Comparison of ENCODE assay signal across 8 mouse cellular contexts in the genomic region with DNA sequence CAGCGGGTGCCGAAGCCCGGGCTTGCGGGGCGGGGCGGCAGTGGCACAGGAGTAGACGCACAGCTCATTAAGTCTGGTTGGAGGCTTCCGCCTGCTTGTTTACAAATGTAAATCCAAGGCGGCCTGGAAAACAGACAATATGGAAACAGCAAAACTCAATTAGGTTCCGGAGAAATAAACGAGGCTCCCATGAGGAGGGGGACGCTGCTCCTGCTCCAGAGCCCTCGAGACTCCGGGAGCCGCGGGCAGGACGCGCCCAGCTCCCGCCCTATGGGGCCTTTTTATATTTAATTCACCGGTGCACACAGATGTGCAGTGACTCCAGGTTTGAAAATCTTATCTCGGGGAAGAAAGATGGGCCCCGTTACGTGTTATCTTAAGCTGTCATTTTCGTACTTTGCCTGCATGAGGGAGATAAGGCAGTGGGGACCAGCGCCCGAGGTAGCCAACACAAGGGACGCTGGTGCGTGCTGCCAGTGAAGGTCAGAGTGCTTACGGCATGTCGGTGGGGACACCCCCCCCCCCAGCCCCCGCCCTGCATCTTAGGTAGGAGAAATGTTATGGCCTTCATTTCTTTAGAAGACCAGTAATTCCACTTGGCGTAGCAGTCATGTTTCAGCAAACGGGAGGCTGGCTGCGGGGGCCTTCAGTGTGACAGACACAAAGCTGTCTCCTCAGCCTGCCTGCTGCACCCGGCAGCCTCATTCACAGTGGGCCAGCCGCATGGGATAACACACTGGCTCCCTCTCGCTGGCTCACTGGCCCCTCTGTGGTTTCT.
DNase-seq lines count a peak whose midpoint lies in the region; ATAC-seq lines count a peak whose summit lies in the region.
"Had no signal": no experiment of that assay in that cellular context is flagged by ENCODE, and none has a peak within 500 bp of the region (broad histone marks: within the 10 kb centered on the region; RNA-seq: fewer than 3 reads in every experiment).

No protein-coding gene starts in this region.

- 26% methylated on average over 37 of the region's 37 CpGs for WGBS in forebrain, embryonic 15.5 days
- 36% methylated on average over 37 of the region's 37 CpGs for WGBS in liver, embryonic 11.5 days
- WGBS in neural tube, embryonic 15.5 days, result 28% methylated on average over 37 of the region's 37 CpGs

- H3K9ac ChIP-seq in forebrain, embryonic 15.5 days (replicated peaks), result 0 out of 2 replicates have a peak overlapping the region, but pooled peaks have one; percentile 1
- no peak overlapping the region for H3K9ac ChIP-seq in liver, embryonic 11.5 days (ENCODE audit: low read depth, low read length)
- H3K9ac ChIP-seq in neural tube, embryonic 15.5 days (replicated peaks), result 0 out of 2 replicates have a peak overlapping the region, but pooled peaks have one; percentile 2

- ATAC-seq in forebrain, embryonic 15.5 days (replicated peaks), result 0 out of 2 replicates have a peak, but pooled peaks have one; percentile 39
- peak; percentile 77 for ATAC-seq in liver, embryonic 11.5 days (replicated peaks; ENCODE audit: low FRiP score)
- 0 out of 2 replicates have a peak, but pooled peaks have one; percentile 29 for ATAC-seq in neural tube, embryonic 15.5 days (ENCODE audit: low FRiP score)

- no peaks in the 10 kb centered on the region for H3K27me3 ChIP-seq in forebrain, embryonic 15.5 days
- no peaks in the 10 kb centered on the region for H3K27me3 ChIP-seq in liver, embryonic 11.5 days (replicated peaks; ENCODE audit: control insufficient read depth, insufficient read depth, low read length)
- H3K27me3 ChIP-seq in neural tube, embryonic 15.5 days (replicated peaks), result no peaks in the 10 kb centered on the region

- DNase-seq in right cerebral cortex, adult 18-20 months, result peak; percentile 42
- DNase-seq in right cerebral cortex, postnatal 25 days, result no peak
- DNase-seq in liver, embryonic 11.5 days (ENCODE audit: low spot score), result no peak
- no peak for DNase-seq in ovary, postnatal 10 days (ENCODE audit: low spot score)
- DNase-seq in adrenal gland, postnatal 14 days, result no peak
- DNase-seq: cerebellum, adult 8-10 months had no signal

- no peak overlapping the region for H3K4me3 ChIP-seq in forebrain, embryonic 15.5 days
- no peak overlapping the region for H3K4me3 ChIP-seq in liver, embryonic 11.5 days (ENCODE audit: low read depth, low read length)
- H3K4me3 ChIP-seq in neural tube, embryonic 15.5 days (replicated peaks), result no peak overlapping the region

- no peaks in the 10 kb centered on the region for H3K36me3 ChIP-seq in forebrain, embryonic 15.5 days
- H3K36me3 ChIP-seq in liver, embryonic 11.5 days (ENCODE audit: control insufficient read depth, insufficient read depth, low read length), result no peaks in the 10 kb centered on the region
- H3K36me3 ChIP-seq in neural tube, embryonic 15.5 days, result no peaks in the 10 kb centered on the region

- no peak overlapping the region for H3K27ac ChIP-seq in forebrain, embryonic 15.5 days (replicated peaks)
- H3K27ac ChIP-seq in liver, embryonic 11.5 days (ENCODE audit: low read depth, low read length), result no peak overlapping the region
- H3K27ac ChIP-seq in neural tube, embryonic 15.5 days (replicated peaks), result peak overlapping the region; percentile 74

- no peaks in the 10 kb centered on the region for H3K9me3 ChIP-seq in forebrain, embryonic 15.5 days
- H3K9me3 ChIP-seq in liver, embryonic 11.5 days (ENCODE audit: control insufficient read depth, low read length), result no peaks in the 10 kb centered on the region
- H3K9me3 ChIP-seq in neural tube, embryonic 15.5 days (replicated peaks), result no peaks in the 10 kb centered on the region

- H3K4me2 ChIP-seq in forebrain, embryonic 15.5 days (replicated peaks), result peak overlapping the region; percentile 23
- peak overlapping the region; percentile 26; the same call in 1 of the 2 replicates for H3K4me2 ChIP-seq in liver, embryonic 11.5 days
- peak overlapping the region; percentile 11; the same call in 1 of the 2 replicates for H3K4me2 ChIP-seq in neural tube, embryonic 15.5 days

- peaks cover 16% of the 10 kb centered on the region for H3K4me1 ChIP-seq in forebrain, embryonic 15.5 days
- H3K4me1 ChIP-seq in liver, embryonic 11.5 days (replicated peaks; ENCODE audit: control insufficient read depth, insufficient read depth, low read length), result peaks cover 5% of the 10 kb centered on the region; the same call in 1 of the 2 replicates
- H3K4me1 ChIP-seq in neural tube, embryonic 15.5 days, result peaks cover 33% of the 10 kb centered on the region
